Mouse (Mus musculus) MEL (cell line): ENCODE data around the gene Pnmal1.

Experiments
- EP300 ChIP-seq, 2 experiments: IDR thresholded peaks; 2 replicates each; pipeline ENCODE4 v1.6.1; 2011; ENCODE audit warnings: improper control_type of control experiment in 2 of 2, low read length in 2 of 2, low read depth in 1 of 2, mild to moderate bottlenecking in 1 of 2
- HCFC1 ChIP-seq: IDR thresholded peaks from 2 replicates; pipeline ENCODE4 v1.6.1; 2012; ENCODE audit warnings: low read depth, mild to moderate bottlenecking, inconsistent platforms, low read length, improper control_type of control experiment, moderate library complexity
- POLR2A ChIP-seq, 2 experiments: IDR thresholded peaks; 2 replicates each; pipeline ENCODE4 v1.6.1; 2011 to 2012; ENCODE audit warnings: low read length in 2 of 2, mild to moderate bottlenecking in 2 of 2, control low read depth in 1 of 2, improper control_type of control experiment in 1 of 2, low read depth in 1 of 2, moderate library complexity in 1 of 2; ENCODE audit not compliant: control insufficient read depth in 1 of 2, insufficient read depth in 1 of 2, poor library complexity in 1 of 2

DNA sequence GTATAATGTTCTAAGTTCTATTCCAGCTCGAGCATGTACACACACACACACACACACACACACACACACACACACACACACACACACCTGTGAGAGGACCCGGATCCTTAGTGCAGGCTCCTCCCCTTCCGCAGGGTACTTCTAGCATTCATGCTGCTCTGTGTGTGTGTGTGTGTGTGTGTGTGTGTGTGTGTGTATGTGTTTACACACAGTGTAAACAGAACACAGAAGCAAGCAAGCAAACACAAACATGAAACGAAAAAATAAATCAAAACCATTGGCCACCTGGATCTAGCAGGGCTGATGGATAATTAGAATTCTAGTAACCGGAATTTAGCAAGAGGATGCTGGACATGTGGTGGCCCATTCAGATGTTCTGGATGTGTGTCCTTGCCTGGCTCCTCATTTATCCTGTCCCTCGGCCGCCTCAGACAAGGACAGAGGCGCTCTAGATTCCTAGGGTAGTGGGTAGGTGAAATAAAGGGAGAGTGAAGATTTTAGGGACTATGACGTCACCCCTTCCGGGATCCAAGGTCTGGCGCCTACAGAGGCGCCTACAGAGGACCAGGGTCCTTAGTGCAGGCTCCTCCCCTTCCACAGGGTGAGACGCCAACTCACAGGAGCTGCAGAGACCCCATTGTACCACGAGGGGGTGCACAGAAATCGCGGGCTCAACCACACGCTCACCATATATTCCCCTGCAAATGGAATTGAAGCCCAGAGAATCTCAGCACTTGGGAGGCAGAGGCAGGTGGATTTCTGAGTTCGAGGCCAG, 8.4 kb upstream of the Pnmal1 start:
- TF ChIP-seq HCFC1 (peak; percentile 49; the same call in 1 of the 2 replicates), POLR2A (IDR thresholded peaks at IDR 0.05; ENCODE audit: control insufficient read depth in 1 of 2, insufficient read depth in 1 of 2, low read depth in 1 of 2, low read length in 2 of 2, poor library complexity in 1 of 2) (no peak), EP300 (IDR thresholded peaks at IDR 0.05; ENCODE audit: low read depth in 1 of 2, low read length in 2 of 2) (peak in 1 of 2 experiments; percentile 32; a peak in 2 of 4 replicates)
